Mouse (Mus musculus) liver, postnatal 0 days (tissue): ENCODE data around the gene Rnf212.

ENCODE experiments used
- CTCF ChIP-seq: sonication (generic); IDR thresholded peaks from 2 replicates; pipeline ENCODE4 v1.5.1; 2016; ENCODE audit warnings: antibody characterized with exemption, low read depth
- EP300 ChIP-seq: IDR thresholded peaks from 2 replicates; pipeline ENCODE4 v1.6.1; 2016; ENCODE audit warnings: antibody characterized with exemption, low read depth, mild to moderate bottlenecking

DNA sequence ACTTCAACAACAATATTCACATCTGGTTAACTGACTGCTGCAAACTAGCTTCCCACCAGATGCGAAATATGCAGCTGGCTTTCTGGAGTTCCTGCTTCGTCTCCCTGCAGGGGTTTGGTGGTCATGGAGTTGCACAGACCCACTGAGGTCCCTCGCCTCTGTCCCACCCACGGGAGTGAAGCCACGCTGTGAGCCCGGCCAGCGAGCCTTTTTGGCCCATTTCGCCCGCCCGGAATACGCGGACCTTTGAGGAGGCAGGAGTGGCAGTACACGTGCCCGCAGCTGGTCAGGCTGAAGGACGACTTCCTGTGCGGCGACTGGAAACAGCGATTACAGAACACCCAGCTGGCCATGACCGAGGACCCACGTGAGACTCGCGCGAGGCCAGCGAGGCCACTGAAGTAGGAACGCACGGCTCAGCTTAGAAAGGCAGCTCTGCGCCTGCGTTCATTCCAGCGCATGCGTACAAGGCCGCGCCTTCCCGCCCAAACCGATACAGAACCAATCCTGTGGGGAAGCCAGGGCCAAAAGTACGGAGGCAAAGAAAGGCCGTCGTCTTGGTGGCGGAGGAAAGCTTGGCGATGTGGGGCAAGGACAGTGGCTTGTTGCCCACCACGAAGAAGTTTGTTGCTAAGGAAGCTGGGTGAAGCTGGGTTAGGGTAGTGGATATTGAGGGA is at the start of gene Rnf212:
- TF ChIP-seq CTCF (no peak), EP300 (no peak)
